In genomic region chr9:32478087-32478486, GRCm38 (mm10) we compare ENCODE assay signal across 10 mouse cellular contexts.
DNase-seq lines count a peak whose midpoint lies in the region; ATAC-seq and TF ChIP-seq lines count a peak whose summit lies in the region.
"Had no signal": no experiment of that assay in that cellular context is flagged by ENCODE, and none has a peak within 500 bp of the region (broad histone marks: within the 10 kb centered on the region; RNA-seq: fewer than 3 reads in every experiment).

No protein-coding gene starts in this region.

- no peak for DNase-seq in heart, adult 2 months
- DNase-seq in heart, postnatal 25 days (ENCODE audit: low spot score) = no peak
- DNase-seq in lung, postnatal 36 days = no peak
- peak; percentile 45 to 53 for DNase-seq in adrenal gland, postnatal 36 days
- no peak for DNase-seq in right cerebral cortex, postnatal 25 days
- no peak for DNase-seq in layer of hippocampus, adult 2 months (ENCODE audit: low spot score in 2 of 2)
- DNase-seq: thymus, postnatal 4 days had no signal

- H3K79me2 ChIP-seq in heart, adult 2 months (replicated peaks; ENCODE audit: control insufficient read depth, insufficient read depth, low read length) = peaks cover 2% of the 10 kb centered on the region; the same call in 1 of the 2 replicates

- TF ChIP-seq CTCF in heart, adult 2 months (IDR thresholded peaks at IDR 0.05) = no peak
- no peak for TF ChIP-seq CTCF in layer of hippocampus, adult 2 months (conservative IDR thresholded peaks at IDR 0.05)

- H3K27ac ChIP-seq in heart, adult 2 months = peak overlapping the region; percentile 29; the same call in 1 of the 2 replicates
- no peak overlapping the region for H3K27ac ChIP-seq in lung, embryonic 16.5 days (ENCODE audit: low read length)
- H3K27ac ChIP-seq in layer of hippocampus, adult 2 months = no peak overlapping the region
- H3K27ac ChIP-seq: limb, embryonic 12.5 days had no signal

- H3K9ac ChIP-seq in heart, adult 2 months (ENCODE audit: low read depth, low read length) = no peak overlapping the region
- no peak overlapping the region for H3K9ac ChIP-seq in lung, embryonic 16.5 days (ENCODE audit: low read length)
- H3K9ac ChIP-seq: limb, embryonic 12.5 days had no signal

- peaks cover 16% of the 10 kb centered on the region for H3K36me3 ChIP-seq in heart, adult 2 months (ENCODE audit: control insufficient read depth, insufficient read depth, low read length)
- H3K36me3 ChIP-seq in lung, embryonic 16.5 days (ENCODE audit: control insufficient read depth, insufficient read depth, low read length) = no peaks in the 10 kb centered on the region

- intact Hi-C loops in heart, adult 2 months (cut with DNase I) = no loop called here
- intact Hi-C loops in heart, postnatal 25 days (cut with DNase I) = no loop called here

- no peak overlapping the region for H3K4me2 ChIP-seq in lung, embryonic 16.5 days (ENCODE audit: low read depth, low read length)
- H3K4me2 ChIP-seq: limb, embryonic 12.5 days had no signal

- peaks cover 19% of the 10 kb centered on the region for H3K4me1 ChIP-seq in heart, adult 2 months (ENCODE audit: control insufficient read depth, insufficient read depth, low read length)
- peaks cover 8% of the 10 kb centered on the region for H3K4me1 ChIP-seq in lung, embryonic 16.5 days (replicated peaks; ENCODE audit: control insufficient read depth, insufficient read depth, low read length)

- TF ChIP-seq EP300 in heart, adult 2 months (IDR thresholded peaks at IDR 0.05; ENCODE audit: insufficient read depth, low read depth, low read length) = no peak

- ATAC-seq in lung, embryonic 16.5 days (ENCODE audit: low read depth) = peak; percentile 62
- peak; percentile 13 to 22; a peak in 2 of 4 replicates for ATAC-seq in hematopoietic stem cell, adult 5-6 weeks (replicated peaks in 1 of 2; ENCODE audit: insufficient read depth in 1 of 2, low FRiP score in 2 of 2, low TSS enrichment in 1 of 2, low read depth in 1 of 2, poor library complexity in 2 of 2, severe bottlenecking in 2 of 2)

- H3K4me3 ChIP-seq in heart, adult 2 months = no peak overlapping the region
- no peak overlapping the region for H3K4me3 ChIP-seq in lung, embryonic 16.5 days (ENCODE audit: low read length)
- no peak overlapping the region for H3K4me3 ChIP-seq in layer of hippocampus, adult 2 months
- H3K4me3 ChIP-seq: limb, embryonic 12.5 days had no signal

- WGBS in heart, adult 2 months = 26% methylated on average over 2 of the region's 2 CpGs
- 17% methylated on average over 2 of the region's 2 CpGs for WGBS in lung, embryonic 16.5 days

- no peak for TF ChIP-seq POLR2A in heart, adult 2 months (IDR thresholded peaks at IDR 0.05; ENCODE audit: insufficient read depth, low read depth, low read length)

- no peaks in the 10 kb centered on the region for H3K27me3 ChIP-seq in heart, adult 2 months (ENCODE audit: control insufficient read depth, insufficient read depth, low read length)
- H3K27me3 ChIP-seq in lung, embryonic 16.5 days (ENCODE audit: control insufficient read depth, insufficient read depth, low read depth, low read length) = no peaks in the 10 kb centered on the region
- H3K27me3 ChIP-seq: limb, embryonic 12.5 days had no signal

- H3K9me3 ChIP-seq in lung, embryonic 16.5 days (ENCODE audit: control insufficient read depth, low read length) = no peaks in the 10 kb centered on the region
- H3K9me3 ChIP-seq: limb, embryonic 12.5 days had no signal

Comparison
In these comparisons a context has a peak if more than half of its experiments do, and no peak if none do; other contexts are left out.
1. DNase-seq: peak in adrenal gland, postnatal 36 days (2 of 2); none in heart, adult 2 months (0 of 2), heart, postnatal 25 days (single experiment), lung, postnatal 36 days (single experiment), right cerebral cortex, postnatal 25 days (single experiment) and layer of hippocampus, adult 2 months (0 of 2).